Comparison of ENCODE assay signal across 8 mouse cellular contexts in genomic region chr8:108691456-108692238, GRCm38 (mm10).
DNase-seq lines count a peak whose midpoint lies in the region; ATAC-seq and TF ChIP-seq lines count a peak whose summit lies in the region.

No protein-coding gene starts in this region.

- H3K4me2 ChIP-seq in forebrain, embryonic 16.5 days (ENCODE audit: low read length): peak overlapping the region; percentile 49

- peak overlapping the region; percentile 37 for H3K9ac ChIP-seq in forebrain, embryonic 16.5 days (replicated peaks; ENCODE audit: low read depth, low read length)

- H3K9me3 ChIP-seq in forebrain, embryonic 16.5 days (ENCODE audit: control insufficient read depth, low read length): no peaks in the 10 kb centered on the region

- WGBS in cerebellum, adult 2 months: 6% methylated on average over 21 of the region's 21 CpGs
- WGBS in forebrain, embryonic 16.5 days: 3% methylated on average over 20 of the region's 21 CpGs
- whole genome bisulfite sequencing in macrophage (ENCODE audit: missing documents): 2% methylated on average over 10 of the region's 21 CpGs

- no peaks in the 10 kb centered on the region for H3K36me3 ChIP-seq in forebrain, embryonic 16.5 days (ENCODE audit: control insufficient read depth, insufficient read depth)
- H3K36me3 ChIP-seq in macrophage (ENCODE audit: inconsistent target): no peaks in the 10 kb centered on the region

- peaks cover 4% of the 10 kb centered on the region; the same call in 1 of the 2 replicates for H3K4me1 ChIP-seq in cerebellum, adult 2 months (ENCODE audit: control insufficient read depth, insufficient read depth, low read length)
- H3K4me1 ChIP-seq in forebrain, embryonic 16.5 days (replicated peaks; ENCODE audit: control insufficient read depth, insufficient read depth, low read length): peaks cover 23% of the 10 kb centered on the region

- peak overlapping the region; percentile 59 for H3K4me3 ChIP-seq in cerebellum, adult 2 months (replicated peaks; ENCODE audit: insufficient read depth, low read depth, low read length)
- peak overlapping the region; percentile 21 for H3K4me3 ChIP-seq in forebrain, embryonic 16.5 days (replicated peaks; ENCODE audit: low read length)
- H3K4me3 ChIP-seq in macrophage (ENCODE audit: inconsistent target): no peak overlapping the region; the same call in 1 of the 2 replicates

- peak; percentile 27 to 33 for DNase-seq in cerebellum, adult 2 months
- peak; percentile 50 for DNase-seq in R1 (ENCODE audit: low read depth, low spot score)
- peak; percentile 78 for DNase-seq in kidney, postnatal 10 days
- no peak for DNase-seq in natural killer cell, adult 2 months (ENCODE audit: low spot score in 2 of 2)
- DNase-seq in frontal cortex, postnatal 25 days (ENCODE audit: low spot score in 2 of 2): no peak

- H3K27ac ChIP-seq in cerebellum, adult 2 months (ENCODE audit: insufficient read depth, low read length): no peak overlapping the region
- H3K27ac ChIP-seq in forebrain, embryonic 16.5 days (ENCODE audit: low read length): peak overlapping the region; percentile 28
- H3K27ac ChIP-seq in macrophage: peak overlapping the region; percentile 95

- no peak for TF ChIP-seq CTCF in cerebellum, adult 2 months (IDR thresholded peaks at IDR 0.05; ENCODE audit: borderline replicate concordance, insufficient read depth, low read depth, low read length)

- H3K27me3 ChIP-seq in cerebellum, adult 2 months (ENCODE audit: control insufficient read depth, insufficient read depth, low read length): peaks cover 3% of the 10 kb centered on the region; the same call in 1 of the 2 replicates
- peaks cover 32% of the 10 kb centered on the region for H3K27me3 ChIP-seq in forebrain, embryonic 16.5 days (replicated peaks; ENCODE audit: control insufficient read depth, insufficient read depth, low read length)

- no peak for ATAC-seq in cerebellum, adult (ENCODE audit: insufficient number of reproducible peaks, low FRiP score, low TSS enrichment)
- 0 out of 2 replicates have a peak, but pooled peaks have one; percentile 36 for ATAC-seq in forebrain, embryonic 16.5 days

- H3K79me2 ChIP-seq in macrophage (ENCODE audit: inconsistent target): no peaks in the 10 kb centered on the region

- no peak for TF ChIP-seq POLR2A in cerebellum, adult 2 months (IDR thresholded peaks at IDR 0.05; ENCODE audit: borderline replicate concordance, insufficient read depth, low read length)

Comparison
In these comparisons a context has a peak if more than half of its experiments do, and no peak if none do; other contexts are left out.
1. DNase-seq: peak in cerebellum, adult 2 months (2 of 2), R1 (single experiment) and kidney, postnatal 10 days (single experiment); none in natural killer cell, adult 2 months (0 of 2) and frontal cortex, postnatal 25 days (0 of 2).